Mouse (Mus musculus) heart, embryonic 16.5 days (tissue): ENCODE results near the gene Mphosph9. TPM values are rescaled to one million over a fixed set of nuclear protein-coding genes. Genes with fewer than 3 reads are reported as not detected.
A peak's percentile ranks its signal among the peaks of the same experiment; 100 is the strongest.

Experiments used
- ATAC-seq: fragments of 200-750 bp; cut with Nextera tagmentation; replicated peaks from 2 replicates; pipeline ENCODE4 v1.8.0; 2017; ENCODE audit warnings: moderate number of reproducible peaks; ENCODE audit not compliant: insufficient read depth, low FRiP score; ENCODE audit errors: extremely low read depth
- H3K27ac ChIP-seq: fragments of 300-500 bp; sonication (generic); 2 replicates; pipeline ENCODE4 v1.5.1; 2014; ENCODE audit warnings: mild to moderate bottlenecking, low read length, control low read depth, moderate library complexity
- H3K27me3 ChIP-seq: fragments of 300-500 bp; sonication (generic); 2 replicates; pipeline ENCODE4 v1.6.1; 2014; ENCODE audit warnings: low read length, mixed read lengths; ENCODE audit not compliant: control insufficient read depth, insufficient read depth
- H3K36me3 ChIP-seq: fragments of 300-500 bp; sonication (generic); 2 replicates; pipeline ENCODE4 v1.6.1; 2014; ENCODE audit not compliant: control insufficient read depth, insufficient read depth
- H3K4me1 ChIP-seq: fragments of 300-500 bp; sonication (generic); 2 replicates; pipeline ENCODE4 v1.6.1; 2014; ENCODE audit warnings: low read length, mixed read lengths; ENCODE audit not compliant: control insufficient read depth, insufficient read depth
- H3K4me2 ChIP-seq: fragments of 300-500 bp; sonication (generic); 2 replicates; pipeline ENCODE4 v1.6.1; 2014; ENCODE audit warnings: low read depth, mild to moderate bottlenecking, control low read depth, low read length
- H3K4me3 ChIP-seq: fragments of 300-500 bp; sonication (generic); 2 replicates; pipeline ENCODE4 v1.5.1; 2014; ENCODE audit warnings: mild to moderate bottlenecking, control low read depth, low read length
- H3K9ac ChIP-seq: fragments of 300-500 bp; sonication (generic); 2 replicates; pipeline ENCODE4 v1.6.1; 2014; ENCODE audit warnings: low read length, control low read depth
- H3K9me3 ChIP-seq: fragments of 300-500 bp; sonication (generic); replicated peaks from 2 replicates; pipeline ENCODE4 v1.6.1; 2016; ENCODE audit warnings: low read length; ENCODE audit not compliant: control insufficient read depth
- WGBS: fragments of 180-500 bp; shearing (Covaris S2); extraction: QIAGEN DNeasy Blood & Tissue Kit; methylation state at CpG from one replicate; pipeline ENCODE4 v1.1.7; 2014; 5-methylcytosine and 5-hydroxymethylcytosine counted together
- polyA plus RNA-seq: library from polyadenylated mRNA; unstranded; fragments of >200 nt; fragmentation: Nextera tagmentation; extraction: Ambion mirVana; gene quantifications from 2 replicates; pipeline ENCODE4 v1.2.1, GENCODE M21; 2015

Mphosph9 gene
- polyA plus RNA-seq, 1 experiment from 2014 or later = 8.7 TPM

DNA sequence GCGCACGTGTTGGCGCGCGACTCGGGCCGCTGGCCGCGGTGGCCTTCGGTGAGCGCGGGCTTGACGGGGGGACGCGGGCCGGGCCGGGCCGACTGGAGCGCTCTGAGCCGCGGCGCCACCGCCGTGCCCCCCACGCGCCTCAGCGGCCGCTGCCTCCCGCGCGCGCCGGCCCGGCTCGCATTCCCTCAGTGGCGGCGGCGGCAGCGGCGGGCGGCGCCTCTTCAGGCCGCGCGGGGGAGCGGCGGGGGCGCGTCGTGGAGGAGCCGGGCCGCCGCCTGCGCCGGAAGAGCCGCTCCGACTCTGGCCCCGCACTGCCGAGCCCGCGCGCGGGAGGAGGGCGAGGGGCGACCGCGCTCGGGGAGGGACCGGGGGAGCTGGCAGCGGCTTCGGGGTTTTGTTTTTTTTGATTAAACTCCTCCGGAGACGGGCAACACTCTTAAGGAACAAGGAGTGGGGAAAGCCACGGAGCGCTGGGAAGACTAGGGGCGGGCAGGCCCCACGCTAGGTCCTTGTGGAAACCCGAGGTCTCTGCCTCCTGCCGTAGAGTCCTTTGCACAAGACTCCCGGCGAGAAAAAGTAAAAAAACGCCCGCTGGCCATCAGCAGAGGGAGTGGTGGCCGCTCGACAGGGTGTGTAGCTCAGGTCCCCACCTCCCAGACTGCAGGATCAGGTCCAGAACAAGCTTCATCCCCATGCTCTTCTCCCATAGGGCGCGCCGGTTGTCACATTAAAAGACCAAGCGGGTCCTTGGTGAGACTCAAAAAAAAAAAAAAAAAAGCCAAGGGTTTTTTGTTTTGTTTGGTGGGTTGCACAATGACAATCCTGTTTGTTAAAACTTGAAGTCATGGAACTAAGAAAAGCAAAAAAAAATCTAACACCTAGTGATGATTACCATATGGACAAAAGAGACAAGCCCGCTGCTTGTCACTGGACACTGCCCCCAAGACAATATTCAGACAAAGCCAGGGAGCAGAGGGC lies 77.9 kb downstream of the Mphosph9 start, which contains the start of gene Pitpnm2:
Pitpnm2 (minus strand) TSS at position 147 of the 978 bp plus-strand sequence.
- no peaks in the 10 kb centered on the region for H3K9me3 ChIP-seq
- peaks cover 13% of the 10 kb centered on the region for H3K36me3 ChIP-seq
- peak within 1 kb of the TSS; percentile 96 for H3K9ac ChIP-seq
- H3K4me1 ChIP-seq = peaks cover 23% of the 10 kb centered on the region
- H3K27me3 ChIP-seq = no peaks in the 10 kb centered on the region
- peak within 1 kb of the TSS; percentile 70 for H3K4me2 ChIP-seq
- peak within 1 kb of the TSS; percentile 78 for H3K4me3 ChIP-seq
- ATAC-seq = peak; percentile 76
- WGBS = 1% methylated on average over 89 of the region's 90 CpGs
- H3K27ac ChIP-seq = peak within 1 kb of the TSS; percentile 94

DNA sequence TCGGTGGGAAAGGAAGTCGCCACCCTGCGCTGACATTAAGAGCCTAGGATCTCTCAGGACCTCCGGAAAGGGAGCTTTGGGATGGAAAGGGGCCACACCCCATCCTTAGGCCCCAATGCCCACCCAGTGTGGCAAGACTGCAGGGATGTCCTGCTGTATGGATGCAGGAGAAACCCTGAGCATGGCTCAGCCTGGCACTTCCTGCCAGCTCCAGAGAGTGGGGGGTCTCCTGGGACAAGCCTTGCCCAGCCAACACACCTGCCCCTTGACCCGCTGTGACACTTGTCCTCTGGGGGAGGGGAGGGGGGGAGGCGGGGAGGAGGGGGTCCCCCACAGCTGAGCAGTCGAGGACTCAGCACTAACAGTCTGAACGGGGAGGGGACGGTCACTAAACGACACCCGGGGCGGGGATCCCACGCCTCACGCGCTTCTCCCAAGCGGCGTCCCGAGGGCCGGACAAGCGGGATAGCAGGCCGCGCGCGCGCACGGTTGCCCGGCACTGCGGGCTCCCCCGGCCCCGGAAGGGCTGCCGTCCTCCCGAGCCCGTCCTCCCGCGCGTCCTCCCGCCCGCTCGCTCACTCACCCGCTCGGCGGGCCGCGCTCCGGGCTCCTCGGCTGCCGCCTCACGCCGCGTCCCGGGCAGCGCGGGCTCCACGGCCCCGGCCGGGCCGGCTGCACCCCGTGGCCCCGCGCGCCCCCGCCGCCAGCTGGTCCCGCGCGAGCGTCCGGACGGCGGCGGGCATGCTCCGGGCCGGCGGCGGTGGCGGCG lies 78.7 kb downstream of the Mphosph9 start:
- peaks cover 20% of the 10 kb centered on the region for H3K36me3 ChIP-seq
- H3K4me2 ChIP-seq = peak overlapping the region; percentile 70
- ATAC-seq = peak; percentile 35
- peak overlapping the region; percentile 78 for H3K4me3 ChIP-seq
- no peaks in the 10 kb centered on the region for H3K27me3 ChIP-seq
- peak overlapping the region; percentile 96 for H3K9ac ChIP-seq
- peaks cover 23% of the 10 kb centered on the region for H3K4me1 ChIP-seq
- H3K9me3 ChIP-seq = no peaks in the 10 kb centered on the region
- 1% methylated on average over 77 of the region's 77 CpGs for WGBS
- H3K27ac ChIP-seq = peak overlapping the region; percentile 94

DNA sequence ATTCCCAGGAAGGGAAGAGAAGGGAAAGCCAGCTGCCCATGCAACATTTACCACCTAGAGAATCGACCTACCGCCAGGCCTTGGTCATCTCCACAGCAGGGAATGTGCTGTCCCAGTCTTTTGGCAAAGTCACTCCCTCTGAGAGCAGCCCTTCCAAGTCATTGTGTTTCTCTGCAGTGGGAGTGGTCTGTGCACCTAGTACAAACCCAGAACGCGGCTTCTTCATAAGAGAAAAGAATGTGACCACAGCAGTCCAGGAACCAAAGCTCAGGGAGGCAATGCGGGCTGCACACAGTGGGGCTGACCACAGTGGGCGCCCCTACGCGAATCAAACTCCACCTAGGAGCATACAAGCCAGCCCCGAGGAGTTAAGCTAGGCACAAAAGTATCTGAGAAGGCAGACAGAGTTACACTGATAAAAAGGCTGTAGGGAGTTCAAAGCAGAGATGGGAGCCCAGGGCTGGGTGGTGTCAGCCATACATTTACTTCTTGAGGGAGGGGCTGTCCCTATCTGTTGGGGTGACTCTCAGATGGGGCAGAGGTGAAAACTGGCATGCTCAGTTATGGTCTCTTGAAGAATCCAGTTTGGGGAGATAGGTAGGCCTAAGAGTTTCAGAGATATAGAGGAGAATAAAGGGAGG lies 79.7 kb downstream of the Mphosph9 start:
- Histone ChIP-seq H3K9ac (peak overlapping the region; percentile 96), H3K27me3 (no peaks in the 10 kb centered on the region), H3K4me1 (peaks cover 31% of the 10 kb centered on the region), H3K27ac (peak overlapping the region; percentile 94), H3K4me3 (peak overlapping the region; percentile 78), H3K4me2 (peak overlapping the region; percentile 70), H3K36me3 (peaks cover 20% of the 10 kb centered on the region), H3K9me3 (no peaks in the 10 kb centered on the region)
- 28% methylated on average over 9 of the region's 9 CpGs for WGBS
- no peak; the same call in 1 of the 2 replicates for ATAC-seq

DNA sequence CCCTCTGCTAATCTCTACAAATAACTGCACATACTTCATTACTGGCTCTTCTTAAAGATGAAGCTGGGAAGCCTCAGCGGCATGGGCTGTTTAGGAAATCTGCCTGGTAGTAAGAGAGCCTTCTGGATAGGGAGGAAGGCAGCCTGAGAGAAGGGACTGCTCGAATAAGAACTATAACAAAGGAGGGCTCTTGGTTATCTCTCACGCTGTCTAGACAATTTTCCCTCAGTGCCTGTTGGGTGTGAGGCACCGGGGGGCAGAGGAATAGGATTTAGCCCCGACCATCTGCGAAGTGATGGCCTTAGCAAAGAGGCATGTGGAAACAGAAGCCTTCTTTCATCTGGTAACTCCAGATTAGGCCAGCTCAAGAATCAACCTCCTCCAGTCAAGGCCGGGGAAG lies 80.5 kb downstream of the Mphosph9 start:
- 25% methylated on average over 7 of the region's 7 CpGs for WGBS
- Histone ChIP-seq H3K36me3 (peaks cover 20% of the 10 kb centered on the region), H3K4me1 (peaks cover 39% of the 10 kb centered on the region), H3K9me3 (no peaks in the 10 kb centered on the region), H3K4me3 (peak overlapping the region; percentile 78), H3K27me3 (no peaks in the 10 kb centered on the region), H3K27ac (peak overlapping the region; percentile 94), H3K9ac (peak overlapping the region; percentile 96), H3K4me2 (peak overlapping the region; percentile 70)
- no peak for ATAC-seq

DNA sequence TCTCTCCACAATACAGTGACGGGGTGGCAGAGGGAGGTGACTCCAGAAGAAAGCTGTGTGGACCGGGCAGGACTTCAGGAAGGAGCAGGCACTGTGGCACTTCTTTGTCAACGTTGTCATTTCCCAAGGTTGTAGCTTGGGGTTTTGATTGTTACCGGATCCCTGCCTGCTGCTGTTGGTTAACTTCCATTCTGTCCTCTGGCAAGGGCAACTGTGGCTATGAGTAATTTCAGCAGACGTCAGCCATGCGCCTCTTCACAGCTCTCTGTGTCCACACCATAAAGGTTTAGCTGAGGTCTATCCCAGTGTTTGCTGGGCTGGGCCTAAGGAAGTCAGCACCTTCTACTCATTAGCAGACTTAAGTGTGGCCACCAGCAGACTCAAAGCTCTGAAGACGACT lies 82.9 kb downstream of the Mphosph9 start:
- H3K4me1 ChIP-seq = peaks cover 56% of the 10 kb centered on the region
- H3K9ac ChIP-seq = no peak overlapping the region
- no peak overlapping the region for H3K27ac ChIP-seq
- H3K9me3 ChIP-seq = no peaks in the 10 kb centered on the region
- WGBS = 79% methylated on average over 7 of the region's 7 CpGs
- no peak overlapping the region for H3K4me2 ChIP-seq
- no peaks in the 10 kb centered on the region for H3K27me3 ChIP-seq
- peaks cover 20% of the 10 kb centered on the region for H3K36me3 ChIP-seq
- no peak for ATAC-seq
- no peak overlapping the region for H3K4me3 ChIP-seq

DNA sequence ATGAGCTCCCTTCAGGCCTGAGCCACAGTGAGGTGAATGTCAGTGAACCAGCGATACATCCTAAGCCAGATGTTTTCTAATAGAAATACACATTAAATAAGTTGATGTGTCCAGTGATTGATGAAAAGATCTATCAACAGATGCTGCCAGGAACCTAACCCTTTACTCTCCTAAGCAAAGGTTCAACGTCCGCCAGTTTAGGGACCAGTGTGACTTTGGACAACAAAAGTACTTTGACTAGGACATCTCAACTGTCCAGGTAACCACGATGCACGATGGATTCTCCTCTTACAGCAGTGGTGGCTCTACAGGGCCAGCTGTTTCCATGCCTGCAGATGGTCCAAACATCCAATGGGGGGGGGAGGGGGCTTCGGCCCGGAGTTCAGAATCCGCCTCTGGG lies 83.3 kb downstream of the Mphosph9 start:
- Histone ChIP-seq H3K9me3 (no peaks in the 10 kb centered on the region), H3K9ac (no peak overlapping the region), H3K4me1 (peaks cover 56% of the 10 kb centered on the region), H3K4me2 (no peak overlapping the region), H3K36me3 (peaks cover 20% of the 10 kb centered on the region), H3K27me3 (no peaks in the 10 kb centered on the region), H3K4me3 (no peak overlapping the region), H3K27ac (no peak overlapping the region)
- WGBS = 91% methylated on average over 8 of the region's 8 CpGs
- ATAC-seq = no peak

DNA sequence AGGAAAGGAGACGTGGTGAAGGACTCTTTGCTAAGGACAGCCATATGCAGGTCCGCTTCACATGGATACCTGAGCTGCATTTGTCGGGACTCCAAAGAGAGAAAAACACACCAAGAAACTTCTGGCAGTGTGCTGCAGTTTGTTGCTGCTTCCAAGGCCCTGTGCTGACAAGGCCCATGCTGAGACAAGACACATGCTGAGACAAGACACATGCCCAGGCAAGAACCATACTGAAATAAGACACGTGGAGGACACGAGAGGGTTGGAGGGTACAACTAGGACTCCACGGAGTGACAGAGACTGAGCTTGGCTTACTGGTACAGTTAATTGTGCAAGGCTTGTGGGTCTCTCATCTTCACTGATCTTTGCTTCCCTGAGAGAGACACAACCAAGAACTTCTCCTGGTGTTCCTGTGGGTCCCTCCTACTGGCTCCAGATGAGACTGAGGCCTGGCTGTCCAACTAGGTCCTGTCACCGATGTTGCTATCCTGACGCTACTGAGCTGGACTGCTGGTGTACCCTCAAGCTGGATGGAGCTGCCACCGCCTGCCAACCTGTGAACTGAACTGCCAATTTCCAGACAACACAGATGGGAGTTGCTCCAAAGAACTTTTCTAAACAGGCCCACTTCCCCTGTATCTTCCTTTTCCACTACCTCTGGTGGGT lies 84.4 kb downstream of the Mphosph9 start:
- H3K27ac ChIP-seq = no peak overlapping the region
- peaks cover 55% of the 10 kb centered on the region for H3K4me1 ChIP-seq
- 74% methylated on average over 9 of the region's 9 CpGs for WGBS
- no peaks in the 10 kb centered on the region for H3K27me3 ChIP-seq
- no peaks in the 10 kb centered on the region for H3K9me3 ChIP-seq
- ATAC-seq = no peak
- H3K4me3 ChIP-seq = no peak overlapping the region
- peaks cover 20% of the 10 kb centered on the region for H3K36me3 ChIP-seq
- no peak overlapping the region for H3K9ac ChIP-seq
- no peak overlapping the region for H3K4me2 ChIP-seq

DNA sequence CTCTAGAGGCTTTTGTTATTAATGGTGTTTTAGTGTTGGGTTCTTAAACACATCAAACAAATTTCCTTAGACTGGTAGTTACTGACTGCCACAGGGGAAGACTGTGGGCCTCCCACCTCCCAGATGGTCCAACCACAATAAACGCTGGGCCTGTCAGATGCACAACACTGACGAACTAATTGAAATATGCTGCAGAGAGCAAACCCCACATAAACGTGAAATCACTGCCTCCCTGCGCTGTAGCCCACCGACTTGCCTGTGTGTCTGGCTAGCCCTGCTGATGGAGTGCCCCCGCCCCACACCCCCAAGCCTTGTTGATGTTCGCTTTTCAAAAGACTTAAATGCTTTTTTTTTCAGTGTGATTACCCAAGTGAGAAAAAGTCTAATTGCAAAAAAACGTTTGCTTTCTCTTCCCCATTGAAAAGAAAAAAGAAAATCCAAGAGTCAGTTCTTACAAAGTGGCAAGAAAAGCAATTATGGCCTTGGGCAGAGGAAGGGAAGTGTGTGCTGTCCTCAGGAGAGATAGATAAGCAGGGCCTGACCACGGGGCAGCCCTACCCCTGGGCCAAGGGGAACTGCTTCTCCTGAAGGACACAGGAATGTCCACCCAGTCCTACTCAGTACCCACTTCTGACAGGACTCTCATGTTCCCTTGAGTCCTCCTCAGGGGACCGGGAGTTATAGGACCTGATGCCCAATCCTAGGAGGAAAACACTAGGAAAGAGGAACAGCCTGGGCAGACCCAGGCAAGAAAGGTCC lies 85.9 kb downstream of the Mphosph9 start:
- Histone ChIP-seq H3K9ac (peak overlapping the region; percentile 31), H3K4me2 (peak overlapping the region; percentile 15), H3K4me3 (no peak overlapping the region), H3K27ac (peak overlapping the region; percentile 67), H3K27me3 (no peaks in the 10 kb centered on the region), H3K4me1 (peaks cover 40% of the 10 kb centered on the region), H3K36me3 (peaks cover 20% of the 10 kb centered on the region), H3K9me3 (no peaks in the 10 kb centered on the region)
- ATAC-seq = no peak
- 40% methylated on average over 10 of the region's 10 CpGs for WGBS
